Mouse (Mus musculus) adrenal gland, postnatal 25 days (tissue): Measurements from ENCODE around the gene Efna2. TPM values are rescaled to one million over a fixed set of nuclear protein-coding genes. Genes with fewer than 3 reads are reported as not detected.

Source experiments
- DNase-seq: peaks from one replicate; pipeline ENCODE4 v3.0.0; 2021; ENCODE audit warnings: mixed read lengths
- total RNA-seq: library from RNA; stranded (reverse); gene quantifications from 2 replicates; pipeline ENCODE4 v1.2.3, GENCODE M21; 2021

The Efna2 gene
- total RNA-seq, 1 experiment from 2014 or later, result 5.2 TPM

- peak; percentile 91 for DNase-seq
Observed at GRCm38 (mm10) chr10:80141786-80142529, 37.3 kb upstream of the Efna2 start.

GRCm38 (mm10) chr10:80142530-80142925 lies 36.8 kb upstream of the Efna2 start:
- DNase-seq, result no peak

GRCm38 (mm10) chr10:80143664-80144063 lies 35.6 kb upstream of the Efna2 start:
- DNase-seq, result no peak

- no peak for DNase-seq
Observed at GRCm38 (mm10) chr10:80144159-80144558, 35.1 kb upstream of the Efna2 start.

GRCm38 (mm10) chr10:80144864-80145838 lies 34.1 kb upstream of the Efna2 start:
- DNase-seq, result peak; percentile 78

- peak; percentile 53 for DNase-seq
Observed at GRCm38 (mm10) chr10:80145896-80146295, 33.4 kb upstream of the Efna2 start.

GRCm38 (mm10) chr10:80146568-80147011 lies 32.7 kb upstream of the Efna2 start:
- no peak for DNase-seq

GRCm38 (mm10) chr10:80147146-80147718 lies 32.0 kb upstream of the Efna2 start:
- DNase-seq, result no peak

GRCm38 (mm10) chr10:80147719-80148601 lies 31.3 kb upstream of the Efna2 start, which contains the start of gene Midn:
Midn (plus strand) TSS chr10:80148272.
- DNase-seq, result peak; percentile 91

- DNase-seq, result peak; percentile 96
Observed at GRCm38 (mm10) chr10:80148610-80149290, 30.5 kb upstream of the Efna2 start.

GRCm38 (mm10) chr10:80149291-80150225 lies 29.7 kb upstream of the Efna2 start:
- DNase-seq, result peak; percentile 97

- peak; percentile 55 for DNase-seq
Observed at GRCm38 (mm10) chr10:80150226-80151210, 28.8 kb upstream of the Efna2 start.

GRCm38 (mm10) chr10:80151211-80152034 lies 27.9 kb upstream of the Efna2 start:
- DNase-seq, result peak; percentile 70

- DNase-seq, result no peak
Observed at GRCm38 (mm10) chr10:80152071-80152872, 27.0 kb upstream of the Efna2 start.

- peak; percentile 83 for DNase-seq
Observed at GRCm38 (mm10) chr10:80152873-80153260, 26.4 kb upstream of the Efna2 start.

GRCm38 (mm10) chr10:80153713-80154112 lies 25.6 kb upstream of the Efna2 start:
- no peak for DNase-seq

- no peak for DNase-seq
Observed at GRCm38 (mm10) chr10:80154384-80154783, 24.9 kb upstream of the Efna2 start.
